32 mouse cellular contexts compared by ENCODE assay signal in the genomic region with DNA sequence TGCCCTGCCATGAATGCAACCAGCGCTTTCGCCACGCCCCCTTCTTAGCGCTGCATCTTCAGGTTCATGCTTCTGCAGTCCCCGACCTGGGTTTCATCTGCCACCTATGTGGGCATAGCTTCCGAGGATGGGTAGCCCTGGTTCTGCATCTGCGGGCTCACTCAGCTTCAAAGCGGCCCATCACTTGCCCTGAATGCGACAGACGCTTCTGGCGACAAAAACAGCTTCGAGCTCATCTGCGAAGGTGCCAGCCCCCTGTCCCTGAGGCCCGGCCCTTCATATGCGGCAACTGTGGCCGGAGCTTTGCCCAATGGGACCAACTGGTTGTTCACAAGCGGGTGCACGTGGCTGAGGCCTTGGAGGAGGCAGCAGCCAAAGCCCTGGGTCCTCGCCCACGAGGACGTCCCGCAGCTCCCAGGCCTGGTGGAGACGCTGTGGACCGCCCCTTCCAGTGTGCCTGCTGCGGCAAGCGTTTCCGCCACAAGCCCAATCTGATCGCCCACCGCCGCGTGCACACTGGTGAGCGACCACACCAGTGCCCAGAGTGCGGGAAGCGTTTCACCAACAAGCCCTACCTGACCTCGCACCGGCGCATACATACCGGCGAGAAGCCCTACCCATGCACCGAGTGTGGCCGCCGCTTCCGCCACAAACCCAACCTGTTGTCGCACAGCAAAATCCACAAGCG. TPM values are rescaled to one million over a fixed set of nuclear protein-coding genes. Genes with fewer than 3 reads are reported as not detected.
DNase-seq lines count a peak whose midpoint lies in the region; ATAC-seq and TF ChIP-seq lines count a peak whose summit lies in the region.
"Had no signal": no experiment of that assay in that cellular context is flagged by ENCODE, and none has a peak within 500 bp of the region (broad histone marks: within the 10 kb centered on the region; RNA-seq: fewer than 3 reads in every experiment).

No protein-coding gene starts in this region.

- 94% methylated on average over 45 of the region's 45 CpGs for WGBS in heart, embryonic 10.5 days
- WGBS in heart, adult 2 months: 95% methylated on average over 45 of the region's 45 CpGs
- 94% methylated on average over 45 of the region's 45 CpGs for WGBS in embryonic facial prominence, embryonic 10.5 days

- no peak for TF ChIP-seq EP300 in heart, adult 2 months (IDR thresholded peaks at IDR 0.05; ENCODE audit: insufficient read depth, low read depth, low read length)

- peak; percentile 31 for DNase-seq in cerebellum, adult 11 months
- no peak for DNase-seq in heart, embryonic 10.5 days (ENCODE audit: low spot score)
- DNase-seq in heart, adult 2 months: no peak
- DNase-seq in embryonic facial prominence, embryonic 10.5 days (ENCODE audit: low spot score): no peak
- no peak for DNase-seq in adrenal gland, postnatal 4 days (ENCODE audit: low spot score in 2 of 2)
- DNase-seq: adrenal gland, adult 8-10 months; forebrain, postnatal 0 days; gastrocnemius, postnatal 25 days; kidney, adult 11 months; kidney, postnatal 36 days; layer of hippocampus, postnatal 36 days; lung, adult 18-20 months; lung, postnatal 10 days; right cerebral cortex, postnatal 14 days; thymus, postnatal 25 days had no signal

- no peak for ATAC-seq in cerebellum, adult (ENCODE audit: insufficient number of reproducible peaks, low FRiP score, low TSS enrichment)
- ATAC-seq: activated CD4-positive, CD25-positive, alpha-beta regulatory T cell, adult 4 months; forebrain, postnatal 0 days; hindbrain, postnatal 0 days; liver, embryonic 12.5 days; midbrain, embryonic 13.5 days; Patski had no signal

- TF ChIP-seq CTCF in heart, adult 2 months (IDR thresholded peaks at IDR 0.05): no peak
- no peak for TF ChIP-seq CTCF in E14TG2a.4 (conservative IDR thresholded peaks at IDR 0.05; ENCODE audit: low read length)

- H3K9ac ChIP-seq in heart, adult 2 months (ENCODE audit: low read depth, low read length): no peak overlapping the region
- H3K9ac ChIP-seq: forebrain, postnatal 0 days; kidney, embryonic 15.5 days; limb, embryonic 13.5 days; liver, embryonic 12.5 days; midbrain, embryonic 13.5 days had no signal

- no peak overlapping the region for H3K27ac ChIP-seq in heart, embryonic 10.5 days
- H3K27ac ChIP-seq in heart, adult 2 months: no peak overlapping the region
- no peak overlapping the region for H3K27ac ChIP-seq in embryonic facial prominence, embryonic 10.5 days (replicated peaks)
- H3K27ac ChIP-seq: forebrain, embryonic 10.5 days; hindbrain, postnatal 0 days; kidney, embryonic 15.5 days; limb, embryonic 13.5 days; liver, embryonic 12.5 days; midbrain, embryonic 13.5 days had no signal

- H3K27me3 ChIP-seq in heart, embryonic 10.5 days (ENCODE audit: insufficient read depth, poor library complexity, severe bottlenecking): no peaks in the 10 kb centered on the region
- H3K27me3 ChIP-seq in heart, adult 2 months (ENCODE audit: control insufficient read depth, insufficient read depth, low read length): no peaks in the 10 kb centered on the region
- H3K27me3 ChIP-seq in E14TG2a.4 (ENCODE audit: insufficient read depth, low read length): peaks cover 95% of the 10 kb centered on the region
- H3K27me3 ChIP-seq in embryonic facial prominence, embryonic 10.5 days (replicated peaks; ENCODE audit: low read depth, poor library complexity, severe bottlenecking): no peaks in the 10 kb centered on the region
- H3K27me3 ChIP-seq: kidney, embryonic 15.5 days; limb, embryonic 13.5 days; liver, embryonic 12.5 days; midbrain, embryonic 13.5 days; Patski had no signal

- no peak for TF ChIP-seq POLR2A in heart, adult 2 months (IDR thresholded peaks at IDR 0.05; ENCODE audit: insufficient read depth, low read depth, low read length)

- peaks cover 54% of the 10 kb centered on the region for H3K36me3 ChIP-seq in heart, embryonic 10.5 days
- no peaks in the 10 kb centered on the region for H3K36me3 ChIP-seq in heart, adult 2 months (ENCODE audit: control insufficient read depth, insufficient read depth, low read length)
- peaks cover 9% of the 10 kb centered on the region; the same call in 1 of the 2 replicates for H3K36me3 ChIP-seq in E14TG2a.4 (ENCODE audit: insufficient read depth, low read length)
- peaks cover 62% of the 10 kb centered on the region for H3K36me3 ChIP-seq in embryonic facial prominence, embryonic 10.5 days (replicated peaks)
- H3K36me3 ChIP-seq: G1E had no signal

- H3K4me1 ChIP-seq in heart, embryonic 10.5 days: peaks cover 29% of the 10 kb centered on the region
- H3K4me1 ChIP-seq in heart, adult 2 months (ENCODE audit: control insufficient read depth, insufficient read depth, low read length): peaks cover 2% of the 10 kb centered on the region; the same call in 1 of the 2 replicates
- H3K4me1 ChIP-seq in E14TG2a.4 (replicated peaks; ENCODE audit: low read depth, low read length): peaks cover 48% of the 10 kb centered on the region
- peaks cover 30% of the 10 kb centered on the region for H3K4me1 ChIP-seq in embryonic facial prominence, embryonic 10.5 days

- intact Hi-C loops in heart, adult 2 months (cut with DNase I): no loop called here

- H3K9me3 ChIP-seq in heart, embryonic 10.5 days: peaks cover 22% of the 10 kb centered on the region
- H3K9me3 ChIP-seq in E14TG2a.4 (ENCODE audit: low read length): no peaks in the 10 kb centered on the region
- H3K9me3 ChIP-seq in embryonic facial prominence, embryonic 10.5 days: peaks cover 34% of the 10 kb centered on the region
- H3K9me3 ChIP-seq: G1E had no signal

- peaks cover 4% of the 10 kb centered on the region; the same call in 1 of the 2 replicates for H3K79me2 ChIP-seq in heart, adult 2 months (replicated peaks; ENCODE audit: control insufficient read depth, insufficient read depth, low read length)

- H3K4me3 ChIP-seq in heart, embryonic 10.5 days: 0 out of 2 replicates have a peak overlapping the region, but pooled peaks have one; percentile 19
- H3K4me3 ChIP-seq in heart, adult 2 months: no peak overlapping the region
- peak overlapping the region; percentile 72 for H3K4me3 ChIP-seq in E14TG2a.4 (replicated peaks; ENCODE audit: low read length)
- H3K4me3 ChIP-seq in embryonic facial prominence, embryonic 10.5 days: 0 out of 2 replicates have a peak overlapping the region, but pooled peaks have one; percentile 9
- H3K4me3 ChIP-seq: kidney, embryonic 15.5 days; limb, embryonic 13.5 days; liver, embryonic 12.5 days; midbrain, embryonic 13.5 days had no signal

RNA-seq across cellular contexts. Expression of gene Gm44965, which starts 2.9 kb away (rescaled TPM):
- polyA plus RNA-seq in heart, embryonic 10.5 days (2016; fragmentation: Nextera tagmentation; extraction: Ambion mirVana): 0.49 TPM in 1 of 2 replicates, not detected in the other
- not detected for total RNA-seq in heart, adult 2 months (2021)
- polyA plus RNA-seq in heart, adult 2 months (2012; rRNA removed): not detected in 2 replicates
- 0.91 TPM in 1 of 2 replicates, not detected in the other for polyA plus RNA-seq in embryonic facial prominence, embryonic 10.5 days (2016; fragmentation: Nextera tagmentation; extraction: Ambion mirVana)
- total RNA-seq in adrenal gland, postnatal 4 days (2021): 1 to 10 TPM in 1 of 2 experiments, not detected in 1; 2.0 TPM
- total RNA-seq: common myeloid progenitor, adult 5-6 weeks; forebrain, postnatal 0 days; G1E; hindbrain, postnatal 0 days; layer of hippocampus, postnatal 36 days; left cerebral cortex, postnatal 10 days had no signal
- polyA plus RNA-seq: activated CD4-positive, CD25-positive, alpha-beta regulatory T cell, adult 4 months; forebrain, postnatal 0 days; G1E; heart, embryonic 16.5 days; kidney, embryonic 15.5 days; limb, embryonic 13.5 days; liver, embryonic 12.5 days; neural tube, embryonic 11.5 days had no signal

RNA-seq across cellular contexts. Expression of gene Repin1, which starts 3.0 kb away (rescaled TPM):
- polyA plus RNA-seq in heart, embryonic 10.5 days (2016; fragmentation: Nextera tagmentation; extraction: Ambion mirVana): 31.9 and 33.2 TPM in 2 replicates
- 10 to 100 TPM; 30.0 to 33.2 TPM for total RNA-seq in heart, adult 2 months (2021)
- polyA plus RNA-seq in heart, adult 2 months (2012; rRNA removed): 27.7 and 33.1 TPM in 2 replicates
- polyA plus RNA-seq in embryonic facial prominence, embryonic 10.5 days (2016; fragmentation: Nextera tagmentation; extraction: Ambion mirVana): 50.7 and 56.2 TPM in 2 replicates
- total RNA-seq in adrenal gland, postnatal 4 days (2021): 10 to 100 TPM; 59.7 to 61.5 TPM
- polyA plus RNA-seq: G1E had no signal

RNA-seq across cellular contexts. Expression of gene Zfp775, which starts 5.2 kb away (rescaled TPM):
- 7.7 and 8.9 TPM in 2 replicates for polyA plus RNA-seq in heart, embryonic 10.5 days (2016; fragmentation: Nextera tagmentation; extraction: Ambion mirVana)
- total RNA-seq in heart, adult 2 months (2021): 10 to 100 TPM; 11.8 to 12.9 TPM
- polyA plus RNA-seq in heart, adult 2 months (2012; rRNA removed): 6.2 and 7.0 TPM in 2 replicates
- polyA plus RNA-seq in embryonic facial prominence, embryonic 10.5 days (2016; fragmentation: Nextera tagmentation; extraction: Ambion mirVana): 10.1 and 10.8 TPM in 2 replicates
- total RNA-seq in adrenal gland, postnatal 4 days (2021): 10 to 100 TPM in 1 of 2 experiments, 1 to 10 TPM in 1; 7.8 to 10.0 TPM
- polyA plus RNA-seq: G1E had no signal

RNA-seq across cellular contexts. Expression of gene Gm45021, which starts 7.3 kb away (rescaled TPM):
- not detected in 2 replicates for polyA plus RNA-seq in heart, embryonic 10.5 days (2016; fragmentation: Nextera tagmentation; extraction: Ambion mirVana)
- total RNA-seq in heart, adult 2 months (2021): not detected
- polyA plus RNA-seq in heart, adult 2 months (2012; rRNA removed): not detected in 2 replicates
- not detected in 2 replicates for polyA plus RNA-seq in embryonic facial prominence, embryonic 10.5 days (2016; fragmentation: Nextera tagmentation; extraction: Ambion mirVana)
- total RNA-seq in adrenal gland, postnatal 4 days (2021): not detected
- total RNA-seq: adrenal gland, adult 8-10 months; common myeloid progenitor, adult 5-6 weeks; forebrain, postnatal 0 days; G1E; gastrocnemius, postnatal 25 days; hematopoietic stem cell, adult 5-6 weeks; hindbrain, postnatal 0 days; layer of hippocampus, adult 8-10 months; layer of hippocampus, postnatal 36 days; left cerebral cortex, postnatal 10 days had no signal
- polyA plus RNA-seq: activated CD4-positive, CD25-positive, alpha-beta regulatory T cell, adult 4 months; forebrain, embryonic 10.5 days; forebrain, postnatal 0 days; G1E; heart, embryonic 16.5 days; hindbrain, postnatal 0 days; kidney, embryonic 15.5 days; limb, embryonic 13.5 days; liver, embryonic 12.5 days; midbrain, embryonic 13.5 days; neural tube, embryonic 11.5 days; Patski had no signal

RNA-seq across cellular contexts. Expression of gene Rarres2, which starts 24.1 kb away (rescaled TPM):
- polyA plus RNA-seq in heart, embryonic 10.5 days (2016; fragmentation: Nextera tagmentation; extraction: Ambion mirVana): 10.5 and 18.2 TPM in 2 replicates
- total RNA-seq in heart, adult 2 months (2021): 10 to 100 TPM; 70.9 to 82.4 TPM
- polyA plus RNA-seq in heart, adult 2 months (2012; rRNA removed): 93.7 and 99.3 TPM in 2 replicates
- 2.5 and 3.0 TPM in 2 replicates for polyA plus RNA-seq in embryonic facial prominence, embryonic 10.5 days (2016; fragmentation: Nextera tagmentation; extraction: Ambion mirVana)
- 100 to 1,000 TPM in 1 of 2 experiments, 10 to 100 TPM in 1; 82.0 to 161 TPM for total RNA-seq in adrenal gland, postnatal 4 days (2021)
- total RNA-seq: common myeloid progenitor, adult 5-6 weeks; hematopoietic stem cell, adult 5-6 weeks had no signal
- polyA plus RNA-seq: G1E had no signal
